Mouse (Mus musculus): ENCODE results near the gene Tcl1b5.

The Tcl1b5 gene

DNA sequence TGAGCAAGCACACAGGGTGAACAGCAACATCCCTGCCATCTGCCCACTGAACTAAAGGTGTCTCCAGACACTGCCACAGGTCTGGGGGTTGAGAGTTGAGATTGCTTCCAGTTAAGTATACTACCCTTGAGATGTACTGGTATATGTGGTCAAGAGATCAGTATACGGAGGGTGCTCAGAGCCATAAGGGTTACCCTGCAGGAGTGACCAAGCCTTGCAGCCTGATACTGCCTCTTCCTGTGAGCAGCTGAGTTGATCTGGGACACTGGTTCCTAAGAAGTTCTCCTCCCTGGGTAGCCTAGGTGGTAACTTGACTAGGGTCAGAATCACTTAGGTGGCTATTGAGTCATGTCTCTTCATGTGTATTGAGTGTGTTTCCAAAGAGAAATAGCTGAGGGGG is 32.3 kb downstream of the Tcl1b5 start:
- no peak for DNase-seq (ENCODE audit: low read depth)

- DNase-seq (ENCODE audit: low read depth): no peak
Observed at GRCm38 (mm10) chr12:105209231-105209630, 33.1 kb downstream of the Tcl1b5 start.

DNA sequence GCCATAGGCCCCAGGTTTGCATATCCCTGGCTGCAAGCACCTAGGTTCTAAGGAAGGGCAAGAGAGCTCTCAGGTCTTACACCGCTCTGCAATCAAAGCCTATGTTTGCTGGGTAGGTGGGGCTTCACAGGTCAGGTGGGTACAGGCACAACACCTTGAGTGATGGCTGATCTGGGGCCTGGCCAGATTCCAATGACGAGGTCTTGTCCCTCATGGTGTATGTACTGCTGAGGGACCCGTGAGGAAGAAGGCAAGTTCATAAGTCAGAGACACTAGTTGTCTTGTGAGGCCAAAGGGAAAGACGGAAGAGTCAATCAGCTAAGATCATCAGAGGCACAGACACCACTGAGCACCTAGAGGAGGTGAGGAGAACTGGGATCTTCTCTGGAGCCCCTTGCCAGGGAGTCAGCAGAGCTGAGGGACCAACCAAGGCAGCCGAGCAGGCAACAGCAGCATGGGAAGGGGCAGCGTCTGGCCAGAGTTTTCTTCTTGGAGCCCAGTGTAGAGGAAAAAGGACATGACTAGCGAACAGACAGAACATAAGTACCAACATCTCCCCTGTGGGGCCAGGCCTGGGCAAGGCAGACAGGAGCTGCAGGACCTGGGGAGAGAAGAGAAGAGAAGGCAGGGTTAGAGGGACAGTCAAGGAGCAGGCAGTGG is 41.1 kb downstream of the Tcl1b5 start:
- no peak for DNase-seq (ENCODE audit: low read depth)

- DNase-seq (ENCODE audit: low read depth): no peak
Observed at GRCm38 (mm10) chr12:105222601-105223319, 46.6 kb downstream of the Tcl1b5 start, which contains the start of gene Tcl1. Gene Tcl1, minus strand, starts transcription at chr12:105222793.

DNA sequence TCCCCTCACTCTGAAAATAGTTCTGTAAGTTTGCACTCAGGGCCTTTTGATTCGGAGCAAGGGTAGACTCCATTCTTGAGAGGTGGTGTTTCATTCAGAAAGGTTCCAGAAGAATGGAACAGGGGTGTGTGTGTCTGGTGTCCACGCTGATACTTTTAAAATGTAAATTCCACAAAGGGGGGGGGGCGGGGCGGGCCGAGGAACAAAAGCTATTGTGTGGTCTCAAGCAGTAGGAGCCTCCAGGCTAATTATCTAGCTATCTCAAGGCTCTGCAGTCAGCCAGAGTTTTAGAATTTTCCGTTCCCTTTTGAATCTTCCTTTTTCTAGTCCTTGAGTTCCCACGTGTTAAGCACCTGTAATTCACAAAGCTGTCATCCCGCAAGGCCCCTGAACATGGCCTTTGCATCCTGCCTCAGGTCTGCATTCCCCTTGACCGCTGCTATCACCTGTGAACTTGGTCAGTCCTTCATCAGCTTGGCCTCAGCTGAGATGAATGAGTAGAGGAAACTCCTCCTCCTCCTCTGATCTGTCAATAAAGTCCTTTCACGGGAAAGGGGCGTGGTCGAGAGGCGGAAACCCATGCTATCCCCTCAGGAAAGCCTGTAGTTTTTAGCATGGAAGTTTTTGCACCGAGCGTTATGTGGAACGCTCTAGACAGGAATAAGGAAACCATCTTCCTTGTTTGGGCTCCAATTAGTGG is 48.6 kb downstream of the Tcl1b5 start:
- no peak for DNase-seq (ENCODE audit: low read depth)
